Mouse (Mus musculus) neural tube, embryonic 14.5 days (tissue): Measurements from ENCODE around the gene Snrpd2. TPM values are rescaled to one million over a fixed set of nuclear protein-coding genes. Genes with fewer than 3 reads are reported as not detected.

Experiments
- ATAC-seq: fragments of 200-750 bp; cut with Nextera tagmentation; 2 replicates; pipeline ENCODE4 v1.8.0; 2017; ENCODE audit warnings: low read depth, mild to moderate bottlenecking, moderate TSS enrichment, moderate library complexity
- H3K27ac ChIP-seq: fragments of 300-500 bp; sonication (generic); 2 replicates; pipeline ENCODE4 v1.5.1; 2014; ENCODE audit warnings: low read depth, mild to moderate bottlenecking, control low read depth, low read length, moderate library complexity, mixed read lengths
- H3K27me3 ChIP-seq: fragments of 300-500 bp; sonication (generic); 2 replicates; pipeline ENCODE4 v1.6.1; 2014; ENCODE audit warnings: low read length; ENCODE audit not compliant: control insufficient read depth, insufficient read depth
- H3K36me3 ChIP-seq: fragments of 300-500 bp; sonication (generic); 2 replicates; pipeline ENCODE4 v1.6.1; 2014; ENCODE audit warnings: low read length, mixed read lengths; ENCODE audit not compliant: control insufficient read depth, insufficient read depth
- H3K4me1 ChIP-seq: fragments of 300-500 bp; sonication (generic); 2 replicates; pipeline ENCODE4 v1.6.1; 2014; ENCODE audit warnings: low read length; ENCODE audit not compliant: control insufficient read depth, insufficient read depth
- H3K4me2 ChIP-seq: fragments of 300-500 bp; sonication (generic); 2 replicates; pipeline ENCODE4 v1.6.1; 2014; ENCODE audit warnings: mild to moderate bottlenecking, low read depth, low read length, control low read depth
- H3K4me3 ChIP-seq: fragments of 300-500 bp; sonication (generic); 2 replicates; pipeline ENCODE4 v1.5.1; 2014; ENCODE audit warnings: low read depth, low read length, control low read depth, mixed read lengths
- H3K9ac ChIP-seq: fragments of 300-500 bp; sonication (generic); replicated peaks from 2 replicates; pipeline ENCODE4 v1.6.1; 2014; ENCODE audit warnings: low read depth, mild to moderate bottlenecking, control low read depth, low read length, mixed read lengths
- H3K9me3 ChIP-seq: fragments of 300-500 bp; sonication (generic); 2 replicates; pipeline ENCODE4 v1.6.1; 2016; ENCODE audit warnings: low read length; ENCODE audit not compliant: control insufficient read depth
- WGBS: fragments of 180-500 bp; shearing (Covaris S2); extraction: QIAGEN DNeasy Blood & Tissue Kit; methylation state at CpG from one replicate; pipeline ENCODE4 v1.1.7; 2014; 5-methylcytosine and 5-hydroxymethylcytosine counted together
- polyA plus RNA-seq: library from polyadenylated mRNA; unstranded; fragments of >200 nt; fragmentation: Nextera tagmentation; extraction: Ambion mirVana; gene quantifications from 2 replicates; pipeline ENCODE4 v1.2.1, GENCODE M21; 2014

The Snrpd2 gene
- polyA plus RNA-seq, 1 experiment from 2014 or later = 110 TPM

- ATAC-seq = no peak
- peak overlapping the region; percentile 67 for H3K4me2 ChIP-seq
- 0 out of 2 replicates have a peak, but pooled peaks cover 9% of the 10 kb centered on the region for H3K27me3 ChIP-seq
- H3K27ac ChIP-seq = no peak overlapping the region
- H3K9me3 ChIP-seq = no peaks in the 10 kb centered on the region
- H3K36me3 ChIP-seq = peaks cover 6% of the 10 kb centered on the region; the same call in 1 of the 2 replicates
- H3K9ac ChIP-seq = peak overlapping the region; percentile 52
- H3K4me1 ChIP-seq = peaks cover 16% of the 10 kb centered on the region
- H3K4me3 ChIP-seq = peak overlapping the region; percentile 46
- WGBS = 68% methylated on average over 7 of the region's 7 CpGs
Measured at GRCm38 (mm10) chr7:19177216-19177615, 27.7 kb downstream of the Snrpd2 start.

GRCm38 (mm10) chr7:19178035-19178434 is 28.5 kb downstream of the Snrpd2 start:
- no peak overlapping the region for H3K9ac ChIP-seq
- H3K27ac ChIP-seq = no peak overlapping the region
- peak overlapping the region; percentile 67 for H3K4me2 ChIP-seq
- H3K27me3 ChIP-seq = 0 out of 2 replicates have a peak, but pooled peaks cover 9% of the 10 kb centered on the region
- peaks cover 8% of the 10 kb centered on the region; the same call in 1 of the 2 replicates for H3K36me3 ChIP-seq
- peak overlapping the region; percentile 13; the same call in 1 of the 2 replicates for H3K4me3 ChIP-seq
- H3K9me3 ChIP-seq = no peaks in the 10 kb centered on the region
- 8% methylated on average over 18 of the region's 18 CpGs for WGBS
- no peak for ATAC-seq
- H3K4me1 ChIP-seq = peaks cover 16% of the 10 kb centered on the region

- H3K27ac ChIP-seq = no peak overlapping the region
- H3K36me3 ChIP-seq = peaks cover 9% of the 10 kb centered on the region; the same call in 1 of the 2 replicates
- no peaks in the 10 kb centered on the region for H3K9me3 ChIP-seq
- H3K27me3 ChIP-seq = 0 out of 2 replicates have a peak, but pooled peaks cover 9% of the 10 kb centered on the region
- WGBS = 7% methylated on average over 27 of the region's 27 CpGs
- H3K9ac ChIP-seq = no peak overlapping the region
- H3K4me3 ChIP-seq = peak overlapping the region; percentile 26; the same call in 1 of the 2 replicates
- ATAC-seq = no peak
- peak overlapping the region; percentile 67 for H3K4me2 ChIP-seq
- H3K4me1 ChIP-seq = peaks cover 16% of the 10 kb centered on the region
Measured at GRCm38 (mm10) chr7:19178443-19179092, 29.0 kb downstream of the Snrpd2 start.

GRCm38 (mm10) chr7:19179173-19179572 is 29.7 kb downstream of the Snrpd2 start:
- H3K27ac ChIP-seq = no peak overlapping the region
- peaks cover 12% of the 10 kb centered on the region; the same call in 1 of the 2 replicates for H3K36me3 ChIP-seq
- H3K4me2 ChIP-seq = peak overlapping the region; percentile 67
- WGBS = under 1% methylated on average over 29 of the region's 32 CpGs
- peak overlapping the region; percentile 26 for H3K4me3 ChIP-seq
- H3K9ac ChIP-seq = 0 out of 2 replicates have a peak overlapping the region, but pooled peaks have one; percentile 11
- no peak for ATAC-seq
- H3K27me3 ChIP-seq = 0 out of 2 replicates have a peak, but pooled peaks cover 9% of the 10 kb centered on the region
- H3K9me3 ChIP-seq = no peaks in the 10 kb centered on the region
- peaks cover 16% of the 10 kb centered on the region for H3K4me1 ChIP-seq

GRCm38 (mm10) chr7:19179936-19180335 is 30.4 kb downstream of the Snrpd2 start:
- Histone ChIP-seq H3K36me3 (peaks cover 12% of the 10 kb centered on the region; the same call in 1 of the 2 replicates), H3K27ac (no peak overlapping the region), H3K4me2 (peak overlapping the region; percentile 67; the same call in 1 of the 2 replicates), H3K4me3 (peak overlapping the region; percentile 26; the same call in 1 of the 2 replicates), H3K4me1 (peaks cover 19% of the 10 kb centered on the region), H3K9ac (no peak overlapping the region), H3K9me3 (no peaks in the 10 kb centered on the region), H3K27me3 (0 out of 2 replicates have a peak, but pooled peaks cover 9% of the 10 kb centered on the region)
- 44% methylated on average over 6 of the region's 6 CpGs for whole genome bisulfite sequencing
- ATAC-seq = no peak

GRCm38 (mm10) chr7:19180862-19181429 is 31.4 kb downstream of the Snrpd2 start:
- Histone ChIP-seq H3K9me3 (no peaks in the 10 kb centered on the region), H3K27me3 (0 out of 2 replicates have a peak, but pooled peaks cover 9% of the 10 kb centered on the region), H3K4me3 (peak overlapping the region; percentile 27), H3K36me3 (peaks cover 18% of the 10 kb centered on the region), H3K4me1 (peaks cover 22% of the 10 kb centered on the region), H3K27ac (no peak overlapping the region), H3K4me2 (peak overlapping the region; percentile 46), H3K9ac (peak overlapping the region; percentile 28)
- no peak for ATAC-seq
- WGBS = 2% methylated on average over 27 of the region's 27 CpGs

- Histone ChIP-seq H3K9ac (no peak overlapping the region), H3K4me2 (no peak overlapping the region), H3K4me1 (peaks cover 8% of the 10 kb centered on the region; the same call in 1 of the 2 replicates), H3K27me3 (0 out of 2 replicates have a peak, but pooled peaks cover 6% of the 10 kb centered on the region), H3K4me3 (no peak overlapping the region), H3K27ac (peak overlapping the region; percentile 56), H3K9me3 (no peaks in the 10 kb centered on the region), H3K36me3 (peaks cover 31% of the 10 kb centered on the region)
- 89% methylated on average over 2 of the region's 2 CpGs for WGBS
- 0 out of 2 replicates have a peak, but pooled peaks have one; percentile 4 for ATAC-seq
Measured at GRCm38 (mm10) chr7:19184250-19184649, 34.7 kb downstream of the Snrpd2 start.

GRCm38 (mm10) chr7:19184758-19185157 is 35.2 kb downstream of the Snrpd2 start:
- ATAC-seq = peak; percentile 42; the same call in 1 of the 2 replicates
- Histone ChIP-seq H3K4me1 (peaks cover 8% of the 10 kb centered on the region; the same call in 1 of the 2 replicates), H3K27ac (peak overlapping the region; percentile 56), H3K27me3 (0 out of 2 replicates have a peak, but pooled peaks cover under 1% of the 10 kb centered on the region), H3K4me2 (no peak overlapping the region), H3K9me3 (no peaks in the 10 kb centered on the region), H3K9ac (no peak overlapping the region), H3K4me3 (no peak overlapping the region), H3K36me3 (peaks cover 31% of the 10 kb centered on the region)
- 40% methylated on average over 6 of the region's 6 CpGs for WGBS

- H3K27me3 ChIP-seq = no peaks in the 10 kb centered on the region
- H3K9ac ChIP-seq = no peak overlapping the region
- no peaks in the 10 kb centered on the region for H3K4me1 ChIP-seq
- no peak for ATAC-seq
- H3K27ac ChIP-seq = no peak overlapping the region
- 98% methylated on average over 4 of the region's 4 CpGs for WGBS
- H3K36me3 ChIP-seq = peaks cover 37% of the 10 kb centered on the region
- no peak overlapping the region for H3K4me2 ChIP-seq
- H3K4me3 ChIP-seq = no peak overlapping the region
- H3K9me3 ChIP-seq = no peaks in the 10 kb centered on the region
Measured at GRCm38 (mm10) chr7:19194676-19195075, 45.2 kb downstream of the Snrpd2 start.
